ENCODE assay signal across 7 mouse cellular contexts in the genomic region with DNA sequence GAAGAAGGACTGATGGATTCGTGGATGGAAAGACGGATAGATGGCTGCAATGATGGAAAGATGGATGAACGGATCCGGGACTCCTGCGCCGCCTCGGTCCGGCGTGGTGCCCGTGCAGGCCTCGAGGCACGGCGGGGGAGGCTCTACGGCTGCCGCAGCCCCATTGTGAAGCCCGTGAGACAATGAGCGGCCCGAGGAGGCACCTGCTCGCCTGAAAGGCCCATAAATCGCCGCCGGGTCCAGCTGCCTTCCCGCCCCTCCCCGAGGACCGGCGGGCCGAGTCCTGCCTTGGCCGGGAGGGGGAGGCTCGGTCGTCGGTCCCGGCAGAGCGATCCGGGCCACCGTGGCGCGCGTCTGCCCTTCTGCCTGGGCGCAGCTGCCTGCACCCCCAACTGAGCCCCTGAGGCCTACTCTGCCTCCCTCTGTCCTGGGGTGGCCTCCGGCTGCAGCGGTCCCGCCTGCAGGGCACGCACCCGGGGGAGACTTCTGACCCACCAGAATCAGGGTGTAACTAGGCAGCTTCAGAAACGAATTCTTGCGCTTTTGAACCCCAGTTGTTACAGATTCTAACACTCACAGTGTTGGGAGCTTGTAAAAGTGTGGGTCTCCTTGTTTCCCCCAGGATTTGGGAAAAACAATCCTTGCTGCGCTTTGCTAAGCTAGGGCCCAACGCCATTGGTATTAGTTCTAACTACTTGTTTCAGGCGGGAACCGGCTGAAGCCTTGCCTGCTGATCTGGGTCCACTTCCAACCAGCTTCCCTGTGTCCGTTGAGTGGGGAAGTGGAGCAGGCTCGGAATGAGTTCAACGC. TPM values are rescaled to one million over a fixed set of nuclear protein-coding genes. Genes with fewer than 3 reads are reported as not detected.
DNase-seq lines count a peak whose midpoint lies in the region; ATAC-seq and TF ChIP-seq lines count a peak whose summit lies in the region.

No protein-coding gene starts in this region.

- no peak for TF ChIP-seq EP300 in lung, postnatal 0 days (IDR thresholded peaks at IDR 0.05)

- H3K4me1 ChIP-seq in lung, postnatal 0 days (ENCODE audit: insufficient read depth, low read depth, low read length): 0 out of 2 replicates have a peak, but pooled peaks cover 5% of the 10 kb centered on the region
- H3K4me1 ChIP-seq in forebrain, embryonic 15.5 days: peaks cover 29% of the 10 kb centered on the region
- H3K4me1 ChIP-seq in limb, embryonic 11.5 days (ENCODE audit: control insufficient read depth, insufficient read depth, low read length): peaks cover 12% of the 10 kb centered on the region
- peaks cover 4% of the 10 kb centered on the region; the same call in 1 of the 2 replicates for H3K4me1 ChIP-seq in small intestine, adult 2 months (ENCODE audit: control insufficient read depth, insufficient read depth, insufficient read length, low read length)

- 11% methylated on average over 47 of the region's 53 CpGs for WGBS in lung, postnatal 0 days
- WGBS in forebrain, embryonic 15.5 days: 5% methylated on average over 42 of the region's 53 CpGs
- WGBS in limb, embryonic 11.5 days: 4% methylated on average over 46 of the region's 53 CpGs
- WGBS in small intestine, adult 2 months: 18% methylated on average over 48 of the region's 53 CpGs

- H3K4me3 ChIP-seq in lung, postnatal 0 days (ENCODE audit: low read depth, low read length): peak overlapping the region; percentile 33
- H3K4me3 ChIP-seq in forebrain, embryonic 15.5 days: peak overlapping the region; percentile 42
- peak overlapping the region; percentile 28 for H3K4me3 ChIP-seq in limb, embryonic 11.5 days (ENCODE audit: low read depth, low read length)
- H3K4me3 ChIP-seq in small intestine, adult 2 months (ENCODE audit: low read depth, low read length): peak overlapping the region; percentile 33

- H3K9me3 ChIP-seq in lung, postnatal 0 days (ENCODE audit: low read length): no peaks in the 10 kb centered on the region
- no peaks in the 10 kb centered on the region for H3K9me3 ChIP-seq in forebrain, embryonic 15.5 days
- H3K9me3 ChIP-seq in limb, embryonic 11.5 days (ENCODE audit: control insufficient read depth, low read length): no peaks in the 10 kb centered on the region

- no peak overlapping the region for H3K9ac ChIP-seq in lung, postnatal 0 days (replicated peaks; ENCODE audit: low read depth)
- peak overlapping the region; percentile 53 for H3K9ac ChIP-seq in forebrain, embryonic 15.5 days (replicated peaks)
- peak overlapping the region; percentile 63 for H3K9ac ChIP-seq in limb, embryonic 11.5 days (ENCODE audit: low read length)

- peaks cover 27% of the 10 kb centered on the region for H3K27me3 ChIP-seq in lung, postnatal 0 days (replicated peaks; ENCODE audit: insufficient read depth, low read length)
- H3K27me3 ChIP-seq in forebrain, embryonic 15.5 days: peaks cover 34% of the 10 kb centered on the region
- peaks cover 35% of the 10 kb centered on the region for H3K27me3 ChIP-seq in limb, embryonic 11.5 days (ENCODE audit: control insufficient read depth, insufficient read depth, low read length)
- peaks cover 28% of the 10 kb centered on the region for H3K27me3 ChIP-seq in small intestine, adult 2 months (ENCODE audit: control insufficient read depth, insufficient read depth, low read length)

- H3K4me2 ChIP-seq in lung, postnatal 0 days (replicated peaks; ENCODE audit: low read depth, low read length): peak overlapping the region; percentile 58
- H3K4me2 ChIP-seq in forebrain, embryonic 15.5 days (replicated peaks): peak overlapping the region; percentile 67
- peak overlapping the region; percentile 60 for H3K4me2 ChIP-seq in limb, embryonic 11.5 days (ENCODE audit: low read depth, severe bottlenecking)

- ATAC-seq in lung, postnatal 0 days: peak; percentile 48
- peak; percentile 55; the same call in 1 of the 2 replicates for ATAC-seq in forebrain, embryonic 15.5 days (replicated peaks)
- 0 out of 2 replicates have a peak, but pooled peaks have one; percentile 55 for ATAC-seq in limb, embryonic 11.5 days (ENCODE audit: insufficient number of reproducible peaks, low FRiP score, low TSS enrichment, low read depth)
- no peak; the same call in 1 of the 2 replicates for ATAC-seq in megakaryocyte progenitor cell, adult 5-6 weeks (replicated peaks; ENCODE audit: poor library complexity)

- TF ChIP-seq CTCF in lung, postnatal 0 days (IDR thresholded peaks at IDR 0.05): peak; percentile 37
- TF ChIP-seq CTCF in small intestine, adult 2 months (IDR thresholded peaks at IDR 0.05; ENCODE audit: extremely low read depth, insufficient read length, insufficient replicate concordance, low read depth, low read length): no peak

- no peaks in the 10 kb centered on the region for H3K36me3 ChIP-seq in lung, postnatal 0 days (ENCODE audit: insufficient read depth, low read length)
- H3K36me3 ChIP-seq in forebrain, embryonic 15.5 days: no peaks in the 10 kb centered on the region
- H3K36me3 ChIP-seq in limb, embryonic 11.5 days (ENCODE audit: control insufficient read depth, insufficient read depth, low read length): no peaks in the 10 kb centered on the region
- H3K36me3 ChIP-seq in small intestine, adult 2 months (ENCODE audit: control insufficient read depth, insufficient read depth, low read length): no peaks in the 10 kb centered on the region

- no peak for TF ChIP-seq POLR2A in small intestine, adult 2 months (IDR thresholded peaks at IDR 0.05; ENCODE audit: low read depth, low read length)

- H3K27ac ChIP-seq in lung, postnatal 0 days (ENCODE audit: low read length): no peak overlapping the region
- H3K27ac ChIP-seq in forebrain, embryonic 15.5 days (replicated peaks): peak overlapping the region; percentile 63
- H3K27ac ChIP-seq in limb, embryonic 11.5 days (replicated peaks; ENCODE audit: low read depth, low read length): no peak overlapping the region
- no peak overlapping the region for H3K27ac ChIP-seq in small intestine, adult 2 months (ENCODE audit: insufficient read depth, low read depth, low read length)

- no peak for DNase-seq in lung, postnatal 0 days (ENCODE audit: low spot score)
- no peak for DNase-seq in lung, postnatal 36 days
- DNase-seq in limb, embryonic 11.5 days (ENCODE audit: low spot score): peak; percentile 61
- DNase-seq in right cerebral cortex, adult 2 months (ENCODE audit: low spot score in 2 of 2): no peak

RNA-seq across cellular contexts. Expression of gene Cdkn1c, which starts 15.0 kb away (rescaled TPM):
- polyA plus RNA-seq in lung, postnatal 0 days (2015; fragmentation: Nextera tagmentation; extraction: Ambion mirVana): 207 and 220 TPM in 2 replicates
- 139 and 142 TPM in 2 replicates for polyA plus RNA-seq in forebrain, embryonic 15.5 days (2015; fragmentation: Nextera tagmentation; extraction: Ambion mirVana)
- 1,044 and 1,081 TPM in 2 replicates for polyA plus RNA-seq in limb, embryonic 11.5 days (2014; fragmentation: Nextera tagmentation; extraction: Ambion mirVana)
- polyA plus RNA-seq in small intestine, adult 2 months (2012; rRNA removed): 8.7 and 9.6 TPM in 2 replicates
- total RNA-seq in megakaryocyte progenitor cell, adult 5-6 weeks (2015): 0.61 and 0.79 TPM in 2 replicates
- total RNA-seq in megakaryocyte progenitor cell, adult 5-6 weeks (2017): 0.41 and 0.58 TPM in 2 replicates

RNA-seq across cellular contexts. Expression of gene Slc22a18, which starts 27.7 kb away (rescaled TPM):
- polyA plus RNA-seq in lung, postnatal 0 days (2015; fragmentation: Nextera tagmentation; extraction: Ambion mirVana): 4.4 and 5.2 TPM in 2 replicates
- 0.29 and 0.68 TPM in 2 replicates for polyA plus RNA-seq in forebrain, embryonic 15.5 days (2015; fragmentation: Nextera tagmentation; extraction: Ambion mirVana)
- polyA plus RNA-seq in limb, embryonic 11.5 days (2014; fragmentation: Nextera tagmentation; extraction: Ambion mirVana): 0.96 and 0.97 TPM in 2 replicates
- polyA plus RNA-seq in small intestine, adult 2 months (2012; rRNA removed): 249 and 251 TPM in 2 replicates
- total RNA-seq in megakaryocyte progenitor cell, adult 5-6 weeks (2015): 0.12 and 1.5 TPM in 2 replicates
- 0.64 TPM in 1 of 2 replicates, not detected in the other for total RNA-seq in megakaryocyte progenitor cell, adult 5-6 weeks (2017)

RNA-seq across cellular contexts. Expression of gene Phlda2, which starts 57.1 kb away (rescaled TPM):
- polyA plus RNA-seq in lung, postnatal 0 days (2015; fragmentation: Nextera tagmentation; extraction: Ambion mirVana): 3.2 and 5.4 TPM in 2 replicates
- polyA plus RNA-seq in forebrain, embryonic 15.5 days (2015; fragmentation: Nextera tagmentation; extraction: Ambion mirVana): 0.26 and 0.47 TPM in 2 replicates
- 7.5 and 9.6 TPM in 2 replicates for polyA plus RNA-seq in limb, embryonic 11.5 days (2014; fragmentation: Nextera tagmentation; extraction: Ambion mirVana)
- polyA plus RNA-seq in small intestine, adult 2 months (2012; rRNA removed): 2.5 and 5.0 TPM in 2 replicates
- 0.81 and 2.2 TPM in 2 replicates for total RNA-seq in megakaryocyte progenitor cell, adult 5-6 weeks (2015)
- not detected in 2 replicates for total RNA-seq in megakaryocyte progenitor cell, adult 5-6 weeks (2017)

Comparison
In these comparisons a context has a peak if more than half of its experiments do, and no peak if none do; other contexts are left out.
1. RNA of gene Cdkn1c, which starts 15.0 kb away (polyA plus RNA-seq): 1,044 to 1,081 TPM in limb, embryonic 11.5 days, 207 to 220 TPM in lung, postnatal 0 days and 139 to 142 TPM in forebrain, embryonic 15.5 days; 8.7 to 9.6 TPM in small intestine, adult 2 months; every median in the first group is over 10 times any median in the second.
2. RNA of gene Slc22a18, which starts 27.7 kb away (polyA plus RNA-seq): 249 to 251 TPM in small intestine, adult 2 months; 4.4 to 5.2 TPM in lung, postnatal 0 days, 0.96 to 0.97 TPM in limb, embryonic 11.5 days and 0.29 to 0.68 TPM in forebrain, embryonic 15.5 days; every median in the first group is over 10 times any median in the second.
3. Peak in every context shown above with its lines, with median percentiles within 50 percentile points of each other: H3K4me2 ChIP-seq and H3K4me3 ChIP-seq.